Mouse (Mus musculus) left cerebral cortex, postnatal 4 days (tissue): ENCODE results near the gene Rrp7a. TPM values are rescaled to one million over a fixed set of nuclear protein-coding genes. Genes with fewer than 3 reads are reported as not detected.
"Not testable (repeated sequence)": the region's sequence is repeated elsewhere in the genome, so short reads cannot be mapped to it uniquely, and the experiment has no call there.

Experiments
- DNase-seq: peaks from one replicate; pipeline ENCODE4 v3.0.0-alpha.2; 2022
- intact Hi-C: fragments of 180-260 bp; cut with DNase I; formaldehyde crosslinking; loops from one replicate; pipeline ENCODE4 v1.15.1; 2025
- total RNA-seq, 2 experiments: library from RNA; stranded (reverse); gene quantifications; 2 replicates each; pipeline ENCODE4 v1.2.3; 2021

The Rrp7a gene
- total RNA-seq, 2 experiments from 2014 or later = 125 to 127 TPM

- intact Hi-C loops = no loop called here
- no peak for DNase-seq
Measured at GRCm38 (mm10) chr15:83157667-83158064, 35.1 kb upstream of the Rrp7a start.

GRCm38 (mm10) chr15:83156929-83157666, 34.5 kb upstream of the Rrp7a start:
- intact Hi-C loops = no loop called here
- DNase-seq = peak; percentile 52

GRCm38 (mm10) chr15:83155672-83156419, 33.2 kb upstream of the Rrp7a start:
- intact Hi-C loops = no loop called here
- DNase-seq = no peak

- DNase-seq = no peak
- intact Hi-C loops = no loop called here
Measured at GRCm38 (mm10) chr15:83154309-83154708, 31.7 kb upstream of the Rrp7a start.

GRCm38 (mm10) chr15:83150694-83151093, 28.1 kb upstream of the Rrp7a start:
- no peak for DNase-seq
- intact Hi-C loops = no loop called here

GRCm38 (mm10) chr15:83150073-83150442, 27.5 kb upstream of the Rrp7a start:
- intact Hi-C loops = no loop called here
- DNase-seq = no peak

- intact Hi-C loops = loop anchor here (2.0 kb wide), 1 partner anchor 27 kb away; the partner anchor contains the start of gene Rrp7a
- DNase-seq = peak; percentile 99
Measured at GRCm38 (mm10) chr15:83149196-83150072, 26.8 kb upstream of the Rrp7a start, which contains the start of gene Poldip3. Gene Poldip3 (minus strand): TSS chr15:83149384.

- no peak for DNase-seq
- intact Hi-C loops = loop anchor here (2.0 kb wide), 1 partner anchor 26 kb away; the partner anchor contains the start of gene Rrp7a
Measured at GRCm38 (mm10) chr15:83148801-83149195, 26.2 kb upstream of the Rrp7a start.

GRCm38 (mm10) chr15:83148395-83148794, 25.8 kb upstream of the Rrp7a start:
- intact Hi-C loops = loop anchor here (2.0 kb wide), 1 partner anchor 26 kb away; the partner anchor contains the start of gene Rrp7a
- DNase-seq = no peak

- no peak for DNase-seq
- intact Hi-C loops = no loop called here
Measured at GRCm38 (mm10) chr15:83145541-83145940, 22.9 kb upstream of the Rrp7a start.

GRCm38 (mm10) chr15:83142861-83143260, 20.3 kb upstream of the Rrp7a start:
- no peak for DNase-seq
- intact Hi-C loops = no loop called here

- intact Hi-C loops = no loop called here
- DNase-seq = no peak
Measured at GRCm38 (mm10) chr15:83135654-83136053, 13.1 kb upstream of the Rrp7a start.

- no peak for DNase-seq
- intact Hi-C loops = no loop called here
Measured at GRCm38 (mm10) chr15:83134671-83135070, 12.1 kb upstream of the Rrp7a start.

- intact Hi-C loops = no loop called here
- no peak for DNase-seq
Measured at GRCm38 (mm10) chr15:83129530-83130231, 7.1 kb upstream of the Rrp7a start.

- DNase-seq, intact Hi-C loops: not testable (repeated sequence)
Measured at GRCm38 (mm10) chr15:83127037-83127436, 4.4 kb upstream of the Rrp7a start.

- intact Hi-C loops = no loop called here
- no peak for DNase-seq
Measured at GRCm38 (mm10) chr15:83126582-83126981, 4.0 kb upstream of the Rrp7a start.

GRCm38 (mm10) chr15:83124625-83125024, 2.0 kb upstream of the Rrp7a start:
- intact Hi-C loops = no loop called here

GRCm38 (mm10) chr15:83121709-83122565, 664 bp downstream of the Rrp7a start:
- DNase-seq = peak; percentile 64
- intact Hi-C loops = loop anchor here (2.0 kb wide), 1 partner anchor 27 kb away; the partner anchor contains the start of gene Poldip3

More at GRCm38 (mm10) chr15:83124625-83125024, 2.0 kb upstream of the Rrp7a start:
- no peak for DNase-seq

GRCm38 (mm10) chr15:83118360-83118759, 4.2 kb downstream of the Rrp7a start:
- peak; percentile 80 for DNase-seq

More at GRCm38 (mm10) chr15:83118360-83118759, 4.2 kb downstream of the Rrp7a start:
- intact Hi-C loops = loop anchor here (10.0 kb wide), 1 partner anchor 314 kb away; no protein-coding TSS in a partner anchor
